Mouse (Mus musculus) thymus, postnatal 10 days (tissue): Measurements from ENCODE around the gene Phf19.
A peak's percentile ranks its signal among the peaks of the same experiment; 100 is the strongest.

Experiments used
- DNase-seq, 2 experiments: peaks; one replicate each; pipeline ENCODE4 v3.0.0; 2021; ENCODE audit warnings: low spot score in 2 of 2

Gene Phf19

DNA sequence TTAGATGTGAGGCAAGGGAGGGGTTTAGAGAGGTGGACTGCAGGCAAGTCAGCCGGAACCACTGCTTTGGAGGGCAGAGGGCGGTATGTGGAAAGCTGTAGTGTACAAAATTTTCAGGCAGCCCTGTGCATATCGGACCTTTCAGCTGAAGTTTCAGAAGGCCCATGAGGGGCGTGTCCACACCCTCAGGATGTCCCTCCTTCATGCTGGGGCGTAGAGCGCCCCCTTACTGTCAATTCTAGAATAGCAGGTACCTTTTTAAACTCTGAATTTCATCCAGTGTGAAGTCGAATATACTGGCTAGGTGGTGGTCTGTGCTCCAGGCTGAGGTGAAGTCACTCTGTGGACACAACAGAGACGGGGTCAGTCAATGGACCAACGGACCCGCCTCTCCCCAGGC lies 16.0 kb downstream of the Phf19 start:
- DNase-seq, result peak in 1 of 2 experiments; percentile 41

DNA sequence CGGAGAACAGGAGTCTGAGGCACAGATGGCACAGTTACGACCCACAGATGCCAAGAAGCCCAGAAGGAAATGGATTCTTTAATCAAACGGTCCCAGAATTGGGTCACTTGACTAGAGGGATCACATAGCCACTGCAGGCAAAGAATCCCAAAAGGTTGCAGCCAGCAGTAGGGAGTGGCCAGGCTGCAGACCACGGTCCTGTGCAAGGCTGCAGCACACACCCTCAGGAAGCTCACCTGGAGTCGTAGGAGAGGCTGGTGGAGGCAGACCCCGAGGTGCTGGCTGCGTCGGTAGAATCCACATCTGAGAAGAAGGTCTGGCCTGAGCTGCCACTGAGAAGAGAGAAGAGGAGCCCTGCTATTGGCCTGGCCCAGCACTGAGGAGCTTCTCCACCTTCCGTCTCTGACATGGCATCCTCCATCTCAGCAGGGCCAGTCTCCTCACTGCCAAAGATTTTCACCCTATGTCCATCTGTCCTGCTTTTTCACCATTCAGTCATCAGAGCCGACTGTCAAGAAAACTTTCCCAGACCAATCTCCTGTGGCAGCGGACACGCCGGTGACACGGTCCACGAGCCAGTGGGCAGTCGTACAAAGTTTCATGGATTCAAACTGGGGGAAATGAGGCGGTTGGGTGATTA lies 16.9 kb downstream of the Phf19 start:
- DNase-seq, result no peak

DNA sequence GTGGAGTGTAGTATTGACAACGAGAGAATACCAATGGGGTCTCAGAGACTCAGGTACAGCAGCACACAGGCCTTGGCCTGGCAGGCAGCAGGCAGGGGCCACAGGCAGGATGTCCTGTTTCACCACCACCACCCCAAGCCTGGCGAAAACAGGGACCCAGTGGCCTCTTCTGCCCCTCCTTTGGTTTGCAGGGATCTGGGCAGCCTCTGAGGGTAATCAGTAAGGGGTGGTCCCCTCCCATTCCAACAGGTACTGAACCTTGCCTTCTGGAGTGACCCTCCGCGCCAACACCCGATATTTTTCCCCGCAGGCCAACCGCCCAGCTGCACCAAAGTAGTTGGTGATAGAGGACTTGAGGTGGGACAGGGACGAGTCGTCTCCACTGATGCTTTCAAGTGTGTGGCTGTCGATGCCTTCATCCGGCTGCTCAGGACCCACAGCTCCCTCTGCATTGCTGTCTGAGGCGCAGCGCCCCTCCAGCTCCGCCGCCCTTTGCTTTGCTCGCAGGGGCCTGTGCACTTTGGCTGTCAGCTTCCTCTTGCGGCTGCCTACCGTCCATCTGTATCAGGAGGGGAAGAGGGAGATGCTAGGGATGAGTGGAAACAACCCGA lies 18.2 kb downstream of the Phf19 start:
- no peak for DNase-seq

DNA sequence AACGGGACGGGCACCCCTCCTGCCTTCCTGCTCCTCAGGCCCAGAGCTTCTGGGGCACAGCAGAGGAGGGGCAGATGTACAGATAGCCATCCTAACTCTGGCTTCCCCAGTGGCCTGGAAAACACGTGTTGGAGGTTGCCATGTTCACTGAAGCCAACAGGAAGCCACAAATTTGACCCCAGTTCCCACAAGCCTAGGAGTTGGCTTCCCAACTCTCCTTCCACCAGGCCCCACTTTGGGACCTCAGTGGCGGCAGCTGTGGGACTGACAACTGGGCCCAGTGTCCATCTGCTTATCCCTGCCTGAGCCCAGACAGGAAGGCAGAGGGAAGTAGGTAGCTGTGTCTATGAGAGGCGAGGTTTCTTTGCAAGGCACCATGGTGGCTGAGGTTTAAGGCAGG lies 19.9 kb downstream of the Phf19 start:
- DNase-seq, result no peak

DNA sequence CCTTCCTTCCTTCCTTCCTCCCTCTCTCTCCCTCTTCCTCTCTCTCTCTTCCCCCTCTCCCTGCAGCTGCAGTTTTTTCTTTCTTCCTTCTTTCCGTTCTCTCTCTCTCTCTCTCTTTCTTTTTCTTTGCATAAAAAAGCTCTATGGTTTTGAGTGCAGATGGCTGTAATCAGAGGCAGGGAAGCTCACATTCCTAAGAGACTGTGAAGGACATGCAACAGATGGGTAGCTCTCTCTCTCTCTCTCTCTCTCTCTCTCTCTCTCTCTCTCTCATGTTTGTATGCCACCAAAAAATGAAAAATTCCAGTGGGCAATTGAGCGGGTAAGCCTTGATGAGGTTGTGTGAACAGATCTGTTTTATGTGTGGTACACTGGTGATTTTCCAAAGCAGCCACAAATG lies 29.6 kb downstream of the Phf19 start:
- no peak for DNase-seq

DNA sequence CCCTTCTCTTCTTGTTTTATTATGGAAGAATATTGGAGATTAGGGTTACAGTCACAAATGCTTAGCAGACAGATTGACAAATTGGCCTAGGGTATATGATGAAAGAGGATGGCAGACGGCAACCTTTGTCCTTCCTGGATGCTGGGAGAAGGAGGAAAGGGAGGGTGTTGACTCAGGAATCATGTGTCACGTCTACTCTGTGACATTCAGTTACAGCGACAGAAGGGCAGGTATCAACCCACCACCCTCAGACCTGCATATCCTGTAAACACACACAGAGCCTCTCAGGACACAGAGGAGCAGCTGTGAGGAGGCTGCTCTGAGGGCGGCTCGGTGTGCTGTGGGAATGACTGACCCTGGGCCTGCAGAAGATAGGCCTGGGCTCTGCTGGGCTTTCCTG lies 30.6 kb downstream of the Phf19 start:
- no peak for DNase-seq

DNA sequence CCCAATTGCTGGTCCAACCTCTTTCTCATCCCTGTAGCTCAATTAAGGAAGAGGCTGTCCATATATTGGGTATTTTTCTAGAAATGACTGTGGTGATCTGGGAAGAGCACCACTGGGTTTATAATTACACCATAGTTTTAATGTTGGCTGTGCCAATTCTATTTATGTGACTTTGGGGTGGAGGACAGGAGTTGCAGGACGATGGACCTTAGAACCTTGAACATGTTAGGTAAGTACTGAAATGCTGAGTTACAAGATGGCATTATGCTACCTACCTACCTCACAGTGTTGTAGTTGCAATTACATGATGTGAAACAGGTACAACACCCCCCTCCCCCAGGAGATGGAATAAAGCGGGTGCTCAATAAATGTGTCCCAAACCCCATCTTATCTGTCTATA lies 31.1 kb downstream of the Phf19 start:
- DNase-seq, result no peak

DNA sequence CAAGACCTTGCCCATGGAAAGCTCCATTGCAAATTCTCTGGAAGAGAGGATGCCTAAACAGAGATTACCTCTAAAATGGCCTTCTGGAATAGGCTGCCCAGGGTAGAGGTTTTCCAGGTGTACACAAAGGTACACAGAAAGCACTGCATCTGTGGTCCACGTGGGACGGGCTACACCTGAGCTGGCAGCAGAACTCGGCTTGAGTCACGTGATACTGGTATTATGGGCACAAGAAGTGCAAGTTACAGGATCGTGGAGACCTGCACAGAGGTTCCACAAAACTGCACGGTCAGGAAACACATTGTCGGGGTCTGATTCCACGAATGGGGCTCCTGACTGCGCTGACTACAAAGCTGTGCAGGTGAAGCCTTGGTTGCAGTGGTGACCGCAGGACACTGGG lies 33.8 kb downstream of the Phf19 start:
- no peak for DNase-seq

DNA sequence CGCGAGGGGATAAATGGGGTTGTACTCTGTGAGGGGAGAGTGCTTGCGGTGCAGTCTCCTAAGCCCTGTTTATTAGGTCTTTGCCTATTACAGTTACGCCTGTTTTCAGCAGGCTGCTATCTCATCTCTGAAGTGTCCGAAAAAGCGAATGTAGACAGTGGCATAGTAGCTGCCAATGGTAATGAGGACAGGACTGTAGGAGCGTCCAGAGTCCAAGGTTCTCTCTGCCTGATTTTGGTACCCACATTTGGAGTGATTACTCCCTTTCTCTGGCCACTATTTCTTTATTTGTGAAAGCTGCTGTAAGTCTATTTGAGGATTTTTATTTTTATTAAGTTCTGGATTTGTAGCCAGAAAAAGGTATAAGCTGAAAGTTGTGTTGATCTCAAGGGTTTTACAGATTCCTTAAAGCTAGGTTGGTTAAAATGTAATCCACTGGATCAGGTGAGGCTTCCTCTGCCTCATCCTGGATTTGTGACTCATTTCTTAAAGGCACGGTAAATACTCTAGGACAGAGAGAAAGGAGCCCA lies 38.9 kb downstream of the Phf19 start, which contains the start of gene Psmd5:
Gene Psmd5, minus strand, starts transcription at position 153 of the 530 bp plus-strand sequence.
- no peak for DNase-seq

DNA sequence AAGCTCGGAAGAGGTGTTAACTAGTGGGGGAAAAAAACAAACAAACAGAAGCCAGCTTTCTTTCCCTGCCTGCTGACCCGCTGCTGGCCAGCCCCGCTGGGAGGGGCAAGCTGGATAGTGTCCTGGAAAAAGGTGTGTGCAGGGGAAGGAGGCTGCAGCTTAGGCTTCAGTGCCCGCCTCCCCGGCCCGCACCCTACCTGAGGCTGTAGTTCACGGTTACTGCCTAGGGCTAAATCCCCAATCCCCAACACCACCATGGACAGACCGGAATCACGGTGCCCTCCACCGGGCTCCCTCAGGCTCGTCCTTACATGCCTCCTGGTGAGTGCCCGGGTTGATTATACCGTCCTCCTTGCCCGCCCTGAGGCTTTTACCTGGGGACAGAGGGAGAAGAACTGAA lies 39.6 kb downstream of the Phf19 start, which contains the start of gene Cutal:
Gene Cutal, plus strand, starts transcription at position 126 of the 400 bp plus-strand sequence.
- no peak for DNase-seq

DNA sequence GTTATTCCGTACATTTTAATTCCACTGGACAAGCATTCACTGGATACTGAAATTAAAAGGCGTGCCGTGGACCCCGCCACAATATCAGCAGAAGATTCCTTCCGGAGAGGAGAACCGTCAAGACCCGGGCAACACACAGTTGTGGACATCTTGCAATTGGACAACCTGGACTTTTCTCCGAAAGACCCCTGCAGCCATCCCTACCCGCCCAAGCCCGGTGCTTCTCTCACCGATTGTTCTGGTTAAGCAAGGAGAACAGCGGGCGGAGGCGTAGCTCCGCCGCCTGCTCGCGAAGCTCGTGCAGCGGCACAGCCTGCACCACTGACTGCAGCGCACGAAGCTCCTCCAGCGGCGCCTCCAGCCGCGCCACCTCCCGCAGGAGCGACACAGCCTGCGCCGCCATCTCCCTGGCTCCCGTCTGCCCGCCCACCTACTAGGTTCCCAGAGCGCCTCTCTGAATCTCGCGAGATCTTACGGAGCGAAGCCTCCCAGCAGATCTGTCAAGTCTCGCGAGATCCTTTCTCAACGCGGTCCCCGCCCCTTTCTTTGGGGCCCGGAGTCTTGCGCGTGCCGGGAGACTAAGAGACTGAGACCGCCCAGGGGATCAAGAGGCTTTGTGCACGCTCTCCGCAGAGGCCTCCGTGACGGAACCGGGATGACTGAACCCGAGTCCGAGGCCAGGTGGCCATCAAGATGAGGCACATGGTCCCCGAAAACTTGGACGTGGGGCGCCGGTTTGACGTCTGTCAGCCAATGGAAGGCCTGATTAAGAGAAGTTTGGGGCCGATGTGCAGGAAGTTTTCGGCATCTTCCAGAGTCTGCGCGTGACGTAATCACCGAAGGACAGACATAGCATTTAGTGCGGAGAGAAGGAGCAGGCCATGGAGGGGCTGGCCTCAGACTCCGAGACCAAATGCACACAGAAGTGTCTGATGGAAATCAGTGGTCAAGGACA lies 43.0 kb downstream of the Phf19 start:
- peak; percentile 93 to 95 for DNase-seq

DNA sequence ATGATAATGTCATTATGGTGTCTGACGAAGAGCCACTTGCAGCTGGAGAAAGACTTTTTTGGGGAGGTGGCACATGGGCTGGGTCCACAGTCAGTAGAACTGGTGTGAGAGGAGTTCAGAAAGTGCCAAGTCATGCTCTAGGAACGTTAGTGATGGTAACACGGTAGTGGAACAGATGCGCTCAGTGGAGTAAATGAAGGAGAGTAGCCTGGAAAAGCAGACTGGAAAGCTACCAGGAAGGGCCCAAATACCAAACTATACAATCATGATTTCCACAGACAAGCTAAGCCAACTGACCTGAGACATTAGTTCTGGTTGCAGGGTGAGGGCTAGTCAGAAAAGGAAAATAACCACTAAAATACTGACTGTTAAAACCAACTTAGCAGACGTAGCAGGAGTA lies 44.1 kb downstream of the Phf19 start:
- no peak for DNase-seq

DNA sequence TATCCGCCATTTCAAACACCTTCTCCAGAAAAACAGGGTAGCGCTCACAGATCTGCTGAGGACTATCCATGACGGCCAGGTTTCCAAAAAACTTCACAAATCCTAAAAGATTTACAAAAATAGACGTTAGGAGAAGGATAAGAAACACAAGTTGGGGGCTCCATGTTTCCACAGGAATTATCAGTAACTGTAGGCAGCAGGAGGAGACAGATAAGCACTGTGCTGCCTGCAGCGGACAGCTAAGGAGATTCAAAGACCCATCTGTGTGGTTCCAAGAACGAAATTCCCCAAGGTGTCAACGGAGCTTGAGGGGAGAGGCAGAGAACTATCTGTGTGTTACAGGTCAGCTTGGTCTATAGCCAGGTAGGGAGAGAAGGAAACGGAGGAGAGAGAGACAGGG lies 56.1 kb downstream of the Phf19 start:
- DNase-seq, result no peak

DNA sequence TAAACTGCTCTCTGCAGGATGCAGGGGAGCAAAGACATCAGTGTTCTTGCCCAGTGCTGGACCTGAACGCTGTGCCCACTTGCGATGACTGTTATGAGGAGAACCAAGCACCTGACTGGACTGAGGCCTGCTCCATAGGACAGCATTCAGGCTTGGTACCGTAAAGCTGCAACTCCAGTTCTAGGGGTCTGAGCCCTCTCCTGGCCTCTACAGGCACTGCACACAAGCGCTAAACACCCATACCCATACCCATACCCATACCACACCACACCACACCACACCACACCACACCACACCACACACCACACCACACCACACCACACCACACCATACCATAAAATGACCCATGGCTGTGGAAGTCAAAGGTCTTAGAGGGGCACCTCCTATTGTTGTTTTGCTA lies 58.6 kb downstream of the Phf19 start:
- DNase-seq, result no peak

DNA sequence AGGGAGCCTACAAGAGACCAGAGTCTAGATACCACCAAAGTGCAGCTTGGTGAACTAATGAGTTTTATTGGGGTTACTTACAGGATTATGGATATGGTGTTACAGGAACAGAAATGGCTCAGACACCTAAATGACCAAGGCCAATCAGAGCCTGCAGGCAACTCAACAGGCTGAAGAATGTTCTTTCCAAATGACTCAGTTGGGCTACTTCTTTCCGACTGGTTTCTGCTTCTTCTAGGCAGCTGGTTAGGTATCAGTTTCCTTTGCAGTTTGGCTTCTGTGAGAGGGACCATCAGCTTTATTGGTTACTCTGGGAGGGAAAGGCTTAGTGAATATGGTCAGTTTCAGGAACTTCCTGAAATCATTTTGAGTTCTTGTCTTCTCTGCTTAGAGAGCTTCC lies 66.1 kb downstream of the Phf19 start:
- no peak for DNase-seq
